19 mouse cellular contexts compared by ENCODE assay signal in genomic region chr15:103294649-103295048, GRCm38 (mm10). TPM values are rescaled to one million over a fixed set of nuclear protein-coding genes. Genes with fewer than 3 reads are reported as not detected.
DNase-seq lines count a peak whose midpoint lies in the region; ATAC-seq lines count a peak whose summit lies in the region.
"Had no signal": no experiment of that assay in that cellular context is flagged by ENCODE, and none has a peak within 500 bp of the region (broad histone marks: within the 10 kb centered on the region; RNA-seq: fewer than 3 reads in every experiment).

No protein-coding gene starts in this region.

- H3K36me3 ChIP-seq in hindbrain, embryonic 12.5 days, result peaks cover 44% of the 10 kb centered on the region
- H3K36me3 ChIP-seq in hindbrain, embryonic 11.5 days (ENCODE audit: control insufficient read depth, insufficient read depth, low read length), result 0 out of 2 replicates have a peak, but pooled peaks cover 2% of the 10 kb centered on the region
- peaks cover 76% of the 10 kb centered on the region for H3K36me3 ChIP-seq in embryonic facial prominence, embryonic 14.5 days (ENCODE audit: control insufficient read depth, insufficient read depth, low read length)
- H3K36me3 ChIP-seq in limb, embryonic 12.5 days, result peaks cover 57% of the 10 kb centered on the region
- peaks cover 77% of the 10 kb centered on the region for H3K36me3 ChIP-seq in heart, embryonic 12.5 days

- peaks cover 50% of the 10 kb centered on the region for H3K4me1 ChIP-seq in hindbrain, embryonic 12.5 days
- peaks cover 28% of the 10 kb centered on the region for H3K4me1 ChIP-seq in hindbrain, embryonic 11.5 days (replicated peaks; ENCODE audit: control insufficient read depth, insufficient read depth, low read length)
- peaks cover 42% of the 10 kb centered on the region for H3K4me1 ChIP-seq in embryonic facial prominence, embryonic 14.5 days (ENCODE audit: control insufficient read depth, insufficient read depth, low read length)
- H3K4me1 ChIP-seq in limb, embryonic 12.5 days (replicated peaks), result peaks cover 74% of the 10 kb centered on the region
- H3K4me1 ChIP-seq in heart, embryonic 12.5 days (replicated peaks), result peaks cover 17% of the 10 kb centered on the region

- no peak overlapping the region for H3K4me3 ChIP-seq in hindbrain, embryonic 12.5 days
- no peak overlapping the region for H3K4me3 ChIP-seq in hindbrain, embryonic 11.5 days (ENCODE audit: low read depth, low read length)
- H3K4me3 ChIP-seq in embryonic facial prominence, embryonic 14.5 days (ENCODE audit: low read depth, low read length), result no peak overlapping the region
- H3K4me3 ChIP-seq in limb, embryonic 12.5 days (replicated peaks), result no peak overlapping the region
- H3K4me3 ChIP-seq in heart, embryonic 12.5 days, result no peak overlapping the region
- H3K4me3 ChIP-seq: forebrain, embryonic 15.5 days had no signal

- no peak for DNase-seq in hindbrain, embryonic 11.5 days (ENCODE audit: low spot score)
- peak; percentile 79 for DNase-seq in embryonic facial prominence, embryonic 14.5 days (ENCODE audit: low spot score)
- no peak for DNase-seq in MN1 (ENCODE audit: low spot score)
- DNase-seq: adrenal gland, adult 2 months; adrenal gland, postnatal 25 days; B cell, adult 2 months; cerebellum, adult 2 months; cerebellum, postnatal 10 days; gastrocnemius, postnatal 25 days; heart, postnatal 10 days; heart, postnatal 4 days had no signal

- H3K9me3 ChIP-seq in hindbrain, embryonic 12.5 days (replicated peaks), result no peaks in the 10 kb centered on the region
- no peaks in the 10 kb centered on the region for H3K9me3 ChIP-seq in hindbrain, embryonic 11.5 days (ENCODE audit: control insufficient read depth, low read length)
- no peaks in the 10 kb centered on the region for H3K9me3 ChIP-seq in embryonic facial prominence, embryonic 14.5 days (ENCODE audit: control insufficient read depth, low read length)
- H3K9me3 ChIP-seq in limb, embryonic 12.5 days, result no peaks in the 10 kb centered on the region
- 0 out of 2 replicates have a peak, but pooled peaks cover 5% of the 10 kb centered on the region for H3K9me3 ChIP-seq in heart, embryonic 12.5 days (replicated peaks)
- H3K9me3 ChIP-seq: forebrain, embryonic 15.5 days had no signal

- no peak overlapping the region for H3K4me2 ChIP-seq in hindbrain, embryonic 12.5 days (replicated peaks)
- H3K4me2 ChIP-seq in hindbrain, embryonic 11.5 days (replicated peaks; ENCODE audit: low read depth, low read length), result no peak overlapping the region
- H3K4me2 ChIP-seq in embryonic facial prominence, embryonic 14.5 days (ENCODE audit: low read depth, low read length), result no peak overlapping the region
- H3K4me2 ChIP-seq in limb, embryonic 12.5 days, result no peak overlapping the region
- H3K4me2 ChIP-seq in heart, embryonic 12.5 days, result no peak overlapping the region
- H3K4me2 ChIP-seq: forebrain, embryonic 15.5 days; hindbrain, embryonic 14.5 days had no signal

- no peak for ATAC-seq in hindbrain, embryonic 12.5 days (ENCODE audit: low FRiP score)
- no peak for ATAC-seq in hindbrain, embryonic 11.5 days (ENCODE audit: low FRiP score)
- ATAC-seq in embryonic facial prominence, embryonic 14.5 days (ENCODE audit: low read depth), result no peak; the same call in 1 of the 2 replicates
- ATAC-seq in limb, embryonic 12.5 days (ENCODE audit: insufficient number of reproducible peaks, insufficient read depth, low FRiP score, low TSS enrichment, low read depth), result no peak
- ATAC-seq in CD4-positive, CD25-positive, alpha-beta regulatory T cell, adult 4 months, result no peak
- no peak for ATAC-seq in heart, embryonic 12.5 days (ENCODE audit: insufficient number of reproducible peaks, low FRiP score)
- ATAC-seq: forebrain, embryonic 15.5 days; intestine, embryonic 16.5 days had no signal

- no peaks in the 10 kb centered on the region for H3K27me3 ChIP-seq in hindbrain, embryonic 12.5 days
- H3K27me3 ChIP-seq in hindbrain, embryonic 11.5 days (ENCODE audit: control insufficient read depth, insufficient read depth, low read length), result no peaks in the 10 kb centered on the region
- no peaks in the 10 kb centered on the region for H3K27me3 ChIP-seq in embryonic facial prominence, embryonic 14.5 days (replicated peaks; ENCODE audit: control insufficient read depth, insufficient read depth, low read length)
- H3K27me3 ChIP-seq in limb, embryonic 12.5 days, result no peaks in the 10 kb centered on the region
- H3K27me3 ChIP-seq in heart, embryonic 12.5 days (replicated peaks), result no peaks in the 10 kb centered on the region
- H3K27me3 ChIP-seq: forebrain, embryonic 15.5 days had no signal

- no peak overlapping the region for H3K9ac ChIP-seq in hindbrain, embryonic 12.5 days
- H3K9ac ChIP-seq in hindbrain, embryonic 11.5 days (ENCODE audit: low read depth, low read length), result no peak overlapping the region
- H3K9ac ChIP-seq in embryonic facial prominence, embryonic 14.5 days (ENCODE audit: low read depth, low read length), result no peak overlapping the region
- H3K9ac ChIP-seq in limb, embryonic 12.5 days (replicated peaks), result no peak overlapping the region
- no peak overlapping the region for H3K9ac ChIP-seq in heart, embryonic 12.5 days
- H3K9ac ChIP-seq: forebrain, embryonic 15.5 days; hindbrain, embryonic 14.5 days had no signal

- H3K27ac ChIP-seq in hindbrain, embryonic 12.5 days, result peak overlapping the region; percentile 52
- H3K27ac ChIP-seq in hindbrain, embryonic 11.5 days (ENCODE audit: low read depth, low read length), result no peak overlapping the region
- H3K27ac ChIP-seq in embryonic facial prominence, embryonic 14.5 days (replicated peaks; ENCODE audit: low read depth, low read length), result peak overlapping the region; percentile 59; the same call in 1 of the 2 replicates
- peak overlapping the region; percentile 76 for H3K27ac ChIP-seq in limb, embryonic 12.5 days
- no peak overlapping the region for H3K27ac ChIP-seq in heart, embryonic 12.5 days (ENCODE audit: poor library complexity, severe bottlenecking)
- H3K27ac ChIP-seq: forebrain, embryonic 15.5 days had no signal

- WGBS in hindbrain, embryonic 12.5 days, result 69% methylated on average over 2 of the region's 2 CpGs
- WGBS in hindbrain, embryonic 11.5 days, result 66% methylated on average over 2 of the region's 2 CpGs
- WGBS in embryonic facial prominence, embryonic 14.5 days, result 23% methylated on average over 2 of the region's 2 CpGs
- WGBS in limb, embryonic 12.5 days, result 33% methylated on average over 2 of the region's 2 CpGs
- 79% methylated on average over 2 of the region's 2 CpGs for WGBS in heart, embryonic 12.5 days

RNA-seq across cellular contexts. Expression of gene Gpr84, which starts 15.8 kb away (rescaled TPM):
- polyA plus RNA-seq in hindbrain, embryonic 12.5 days (2016; fragmentation: Nextera tagmentation; extraction: Ambion mirVana), result 0.36 and 0.51 TPM in 2 replicates
- 0.11 and 0.34 TPM in 2 replicates for polyA plus RNA-seq in hindbrain, embryonic 11.5 days (2014; fragmentation: Nextera tagmentation; extraction: Ambion mirVana)
- 0.13 and 0.47 TPM in 2 replicates for polyA plus RNA-seq in embryonic facial prominence, embryonic 14.5 days (2014; fragmentation: Nextera tagmentation; extraction: Ambion mirVana)
- polyA plus RNA-seq in limb, embryonic 12.5 days (2016; fragmentation: Nextera tagmentation; extraction: Ambion mirVana), result 0.31 and 0.44 TPM in 2 replicates
- polyA plus RNA-seq in CD4-positive, CD25-positive, alpha-beta regulatory T cell, adult 4 months (2017; shearing (Covaris generic)), result not detected
- 0.17 and 0.29 TPM in 2 replicates for polyA plus RNA-seq in heart, embryonic 12.5 days (2016; fragmentation: Nextera tagmentation; extraction: Ambion mirVana)
- polyA plus RNA-seq: forebrain, embryonic 11.5 days had no signal

RNA-seq across cellular contexts. Expression of gene Copz1, which starts 22.1 kb away (rescaled TPM):
- 235 and 247 TPM in 2 replicates for polyA plus RNA-seq in hindbrain, embryonic 12.5 days (2016; fragmentation: Nextera tagmentation; extraction: Ambion mirVana)
- 310 and 313 TPM in 2 replicates for polyA plus RNA-seq in hindbrain, embryonic 11.5 days (2014; fragmentation: Nextera tagmentation; extraction: Ambion mirVana)
- polyA plus RNA-seq in embryonic facial prominence, embryonic 14.5 days (2014; fragmentation: Nextera tagmentation; extraction: Ambion mirVana), result 274 and 289 TPM in 2 replicates
- polyA plus RNA-seq in limb, embryonic 12.5 days (2016; fragmentation: Nextera tagmentation; extraction: Ambion mirVana), result 252 and 259 TPM in 2 replicates
- polyA plus RNA-seq in CD4-positive, CD25-positive, alpha-beta regulatory T cell, adult 4 months (2017; shearing (Covaris generic)), result 100 to 1,000 TPM; 213 to 244 TPM
- 166 TPM in 2 replicates for polyA plus RNA-seq in heart, embryonic 12.5 days (2016; fragmentation: Nextera tagmentation; extraction: Ambion mirVana)

RNA-seq across cellular contexts. Expression of gene Nfe2, which starts 36.4 kb away (rescaled TPM):
- polyA plus RNA-seq in hindbrain, embryonic 12.5 days (2016; fragmentation: Nextera tagmentation; extraction: Ambion mirVana), result 5.1 and 5.4 TPM in 2 replicates
- polyA plus RNA-seq in hindbrain, embryonic 11.5 days (2014; fragmentation: Nextera tagmentation; extraction: Ambion mirVana), result 4.7 and 5.0 TPM in 2 replicates
- 2.1 and 2.5 TPM in 2 replicates for polyA plus RNA-seq in embryonic facial prominence, embryonic 14.5 days (2014; fragmentation: Nextera tagmentation; extraction: Ambion mirVana)
- polyA plus RNA-seq in limb, embryonic 12.5 days (2016; fragmentation: Nextera tagmentation; extraction: Ambion mirVana), result 4.6 and 4.7 TPM in 2 replicates
- under 1 TPM; 0.34 to 0.84 TPM for polyA plus RNA-seq in CD4-positive, CD25-positive, alpha-beta regulatory T cell, adult 4 months (2017; shearing (Covaris generic))
- polyA plus RNA-seq in heart, embryonic 12.5 days (2016; fragmentation: Nextera tagmentation; extraction: Ambion mirVana), result 12.1 and 12.4 TPM in 2 replicates

RNA-seq across cellular contexts. Expression of gene Zfp385a, which starts 45.2 kb away (rescaled TPM):
- polyA plus RNA-seq in hindbrain, embryonic 12.5 days (2016; fragmentation: Nextera tagmentation; extraction: Ambion mirVana), result 20.5 and 23.8 TPM in 2 replicates
- polyA plus RNA-seq in hindbrain, embryonic 11.5 days (2014; fragmentation: Nextera tagmentation; extraction: Ambion mirVana), result 19.7 and 22.2 TPM in 2 replicates
- 18.4 and 19.0 TPM in 2 replicates for polyA plus RNA-seq in embryonic facial prominence, embryonic 14.5 days (2014; fragmentation: Nextera tagmentation; extraction: Ambion mirVana)
- polyA plus RNA-seq in limb, embryonic 12.5 days (2016; fragmentation: Nextera tagmentation; extraction: Ambion mirVana), result 11.2 and 13.3 TPM in 2 replicates
- not detected for polyA plus RNA-seq in CD4-positive, CD25-positive, alpha-beta regulatory T cell, adult 4 months (2017; shearing (Covaris generic))
- polyA plus RNA-seq in heart, embryonic 12.5 days (2016; fragmentation: Nextera tagmentation; extraction: Ambion mirVana), result 9.2 and 10.3 TPM in 2 replicates

RNA-seq across cellular contexts. Expression of gene Hnrnpa1, which starts 54.4 kb away (rescaled TPM):
- polyA plus RNA-seq in hindbrain, embryonic 12.5 days (2016; fragmentation: Nextera tagmentation; extraction: Ambion mirVana), result 1,137 and 1,149 TPM in 2 replicates
- 1,309 and 1,311 TPM in 2 replicates for polyA plus RNA-seq in hindbrain, embryonic 11.5 days (2014; fragmentation: Nextera tagmentation; extraction: Ambion mirVana)
- 573 and 661 TPM in 2 replicates for polyA plus RNA-seq in embryonic facial prominence, embryonic 14.5 days (2014; fragmentation: Nextera tagmentation; extraction: Ambion mirVana)
- polyA plus RNA-seq in limb, embryonic 12.5 days (2016; fragmentation: Nextera tagmentation; extraction: Ambion mirVana), result 1,378 and 1,438 TPM in 2 replicates
- 100 to 1,000 TPM; 322 to 361 TPM for polyA plus RNA-seq in CD4-positive, CD25-positive, alpha-beta regulatory T cell, adult 4 months (2017; shearing (Covaris generic))
- 554 and 557 TPM in 2 replicates for polyA plus RNA-seq in heart, embryonic 12.5 days (2016; fragmentation: Nextera tagmentation; extraction: Ambion mirVana)

Comparison
In these comparisons a context has a peak if more than half of its experiments do, and no peak if none do; other contexts are left out.
1. H3K27ac ChIP-seq: peak in hindbrain, embryonic 12.5 days (single experiment), embryonic facial prominence, embryonic 14.5 days (single experiment) and limb, embryonic 12.5 days (single experiment); none in hindbrain, embryonic 11.5 days (single experiment) and heart, embryonic 12.5 days (single experiment).